Mouse (Mus musculus): ENCODE results near the gene Vmn1r8.

DNA sequence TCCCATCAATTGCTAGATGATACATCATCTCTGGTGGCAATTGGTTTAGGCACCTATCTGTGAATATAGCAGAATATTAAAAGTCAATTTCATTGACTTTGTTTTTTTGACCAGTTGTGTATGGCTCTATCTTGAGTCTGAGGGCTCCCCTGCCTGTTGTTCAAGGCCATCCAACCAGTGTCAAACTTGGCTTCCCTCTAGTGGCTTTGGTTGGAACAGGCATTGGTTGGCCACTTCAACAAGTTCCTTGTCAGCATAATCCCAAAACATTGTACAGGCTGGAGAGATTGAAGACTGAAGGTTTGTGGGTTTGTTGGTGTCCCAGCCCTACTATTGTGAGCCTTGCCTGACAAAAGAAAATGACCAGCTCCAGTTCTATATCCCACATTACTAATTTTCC is 31.6 kb downstream of the Vmn1r8 start:
- TF ChIP-seq CTCF (IDR thresholded peaks at IDR 0.05; ENCODE audit: insufficient read depth, low read length), result no peak
- TF ChIP-seq POLR2A (IDR thresholded peaks at IDR 0.05; ENCODE audit: borderline replicate concordance, extremely low read depth, low read depth, low read length), result no peak
